Mouse (Mus musculus): ENCODE data around the gene Pcgf2. TPM values are rescaled to one million over a fixed set of nuclear protein-coding genes. Genes with fewer than 3 reads are reported as not detected.

The Pcgf2 gene
- total RNA-seq (2023; ENCODE audit: inconsistent age): not detected in 4 replicates

DNA sequence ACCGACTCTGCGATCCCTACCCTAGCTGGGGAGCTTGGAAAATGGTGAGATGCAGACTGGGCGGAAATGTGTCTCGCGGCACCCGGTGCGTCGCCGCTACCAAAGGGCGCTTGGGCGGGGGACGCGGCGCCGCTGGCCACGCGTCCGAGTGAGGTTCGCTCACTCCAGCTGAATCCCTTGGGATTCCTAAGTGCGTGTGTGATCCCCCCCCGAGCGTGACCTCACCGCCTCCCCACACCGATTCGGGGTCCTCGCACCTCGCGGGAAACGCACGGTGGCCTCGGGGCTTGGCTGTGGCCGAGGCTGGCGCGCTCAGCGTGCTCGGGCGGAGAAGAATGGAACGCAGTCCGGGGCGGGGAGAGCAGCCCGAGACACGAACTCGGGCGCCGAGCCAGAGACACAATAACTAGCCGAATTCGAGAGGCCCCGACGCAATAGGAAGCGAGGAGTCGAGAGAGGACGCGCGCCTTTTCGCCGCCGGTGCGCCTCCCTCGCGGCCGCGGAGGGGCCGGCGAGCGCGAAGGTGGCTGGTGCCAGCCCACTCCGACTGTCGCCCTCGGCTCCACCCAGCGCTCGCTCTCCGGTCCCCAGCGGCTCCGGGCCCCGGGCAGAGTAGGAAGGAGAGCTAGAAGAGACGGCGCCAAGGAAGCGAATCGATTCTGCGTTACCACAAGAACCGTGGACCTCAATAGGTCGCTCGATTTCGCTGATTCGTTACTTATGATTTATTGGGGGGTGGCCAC, at the start of gene Pcgf2:
Gene Pcgf2 (minus strand): TSS at position 495 of the 743 bp plus-strand sequence.

DNA sequence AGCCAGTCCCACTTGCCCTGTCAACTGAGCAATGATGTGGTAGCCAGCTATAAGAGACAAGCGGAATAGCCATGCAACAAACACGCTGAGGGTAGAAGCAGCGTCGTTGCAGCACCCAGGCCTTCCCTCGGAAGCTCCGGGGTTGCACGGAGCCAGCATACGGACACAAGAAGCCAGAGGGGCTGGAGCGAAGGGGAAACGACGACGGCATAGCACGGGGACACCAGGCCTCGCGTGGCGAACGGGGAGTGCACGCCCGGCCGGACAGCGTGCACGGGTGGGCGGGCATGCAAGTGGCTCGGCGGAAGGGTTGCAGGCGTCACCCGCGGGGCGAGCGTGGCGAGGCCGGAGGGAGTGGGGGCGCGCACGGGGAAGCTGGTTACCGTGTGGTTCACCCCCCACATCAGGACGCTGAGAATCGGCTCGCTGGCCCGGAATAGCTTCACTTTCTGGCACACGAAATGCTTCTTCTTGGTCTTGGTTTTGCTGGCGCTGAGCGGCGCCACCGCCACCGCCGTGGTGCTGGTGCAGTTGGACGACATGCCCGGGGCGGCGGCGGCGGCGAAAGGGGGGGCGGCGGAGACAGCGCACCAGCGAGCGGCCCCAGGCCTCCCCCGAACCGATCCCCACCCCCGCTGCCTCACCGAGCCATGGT, 43.9 kb upstream of the Pcgf2 start, which contains the start of gene Pip4k2b:
Gene Pip4k2b (minus strand): TSS at position 642 of the 655 bp plus-strand sequence.

DNA sequence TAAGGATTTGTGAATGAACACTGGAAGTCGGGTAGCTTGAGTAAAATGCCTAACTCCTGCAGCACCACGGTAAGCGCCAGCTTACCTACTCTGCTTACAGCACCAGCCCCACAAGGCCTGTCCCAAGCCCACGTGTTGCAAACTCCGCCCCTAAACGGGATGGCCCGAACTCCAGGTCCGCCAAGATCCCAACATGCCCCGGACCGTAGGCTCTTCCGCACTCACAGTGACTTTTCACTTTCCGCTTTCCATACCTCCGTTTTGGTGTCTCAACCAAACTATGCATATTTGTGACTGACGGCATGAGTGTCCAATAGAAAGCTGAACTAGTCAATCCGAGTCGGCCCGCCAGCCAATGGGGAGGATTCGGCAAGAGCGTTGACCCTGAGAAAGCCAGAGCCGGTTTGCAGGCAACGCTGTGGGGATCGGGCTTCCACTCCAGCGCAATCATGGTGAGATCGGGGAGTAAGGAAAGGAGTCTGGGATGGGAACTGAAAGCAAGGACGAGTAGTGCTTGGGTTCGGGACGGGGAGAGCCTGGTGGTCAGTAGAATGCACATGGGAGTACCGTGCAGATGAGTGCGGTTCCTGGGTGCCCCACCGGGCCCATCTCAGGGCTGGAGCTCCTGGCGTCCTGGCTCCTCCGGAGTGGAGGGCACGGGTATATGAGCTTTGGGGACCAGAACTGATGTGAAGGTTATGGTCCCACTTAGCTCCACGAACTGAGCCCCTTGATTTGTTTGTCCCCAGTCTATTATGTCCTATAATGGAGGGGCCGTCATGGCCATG, 2.9 kb upstream of the Pcgf2 start, which contains the start of gene Psmb3:
Gene Psmb3 (plus strand): TSS at position 361 of the 788 bp plus-strand sequence.

DNA sequence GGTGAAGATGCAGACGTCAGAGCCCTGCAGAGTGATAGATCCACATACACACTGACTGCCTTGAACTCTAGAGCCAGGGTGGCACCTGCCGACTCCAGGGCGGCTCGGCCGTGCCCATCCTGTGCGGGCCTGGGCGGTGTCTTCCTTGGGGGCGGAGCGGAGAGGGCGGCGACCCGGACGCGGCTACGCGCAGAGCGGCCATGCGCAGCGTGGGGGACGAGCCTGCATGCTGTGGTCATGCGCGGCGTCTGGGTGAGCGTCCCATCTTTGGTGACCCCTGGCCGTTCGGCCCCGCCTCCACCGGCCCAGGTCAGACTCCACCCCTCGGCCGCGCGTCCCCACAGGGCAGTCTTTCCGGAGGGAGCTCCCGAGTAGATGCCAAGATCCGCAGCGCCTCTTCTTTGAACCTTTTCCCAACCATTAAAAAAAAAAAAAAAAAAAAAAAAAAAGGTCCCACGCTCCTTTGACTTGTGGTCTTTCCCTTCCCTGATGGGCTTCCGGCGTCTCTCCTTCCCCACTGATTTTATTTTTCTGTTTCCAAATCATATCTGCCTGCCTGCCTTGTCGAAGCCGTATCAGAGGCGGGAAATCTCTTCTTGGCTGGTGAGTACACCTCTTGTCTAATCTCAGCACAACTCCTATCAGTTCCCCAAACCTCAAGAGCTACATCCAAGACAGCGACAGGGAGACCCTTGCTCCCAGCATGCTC, 14.5 kb downstream of the Pcgf2 start, which contains the start of gene Cisd3:
Gene Cisd3 (plus strand): TSS at position 214 of the 709 bp plus-strand sequence.

DNA sequence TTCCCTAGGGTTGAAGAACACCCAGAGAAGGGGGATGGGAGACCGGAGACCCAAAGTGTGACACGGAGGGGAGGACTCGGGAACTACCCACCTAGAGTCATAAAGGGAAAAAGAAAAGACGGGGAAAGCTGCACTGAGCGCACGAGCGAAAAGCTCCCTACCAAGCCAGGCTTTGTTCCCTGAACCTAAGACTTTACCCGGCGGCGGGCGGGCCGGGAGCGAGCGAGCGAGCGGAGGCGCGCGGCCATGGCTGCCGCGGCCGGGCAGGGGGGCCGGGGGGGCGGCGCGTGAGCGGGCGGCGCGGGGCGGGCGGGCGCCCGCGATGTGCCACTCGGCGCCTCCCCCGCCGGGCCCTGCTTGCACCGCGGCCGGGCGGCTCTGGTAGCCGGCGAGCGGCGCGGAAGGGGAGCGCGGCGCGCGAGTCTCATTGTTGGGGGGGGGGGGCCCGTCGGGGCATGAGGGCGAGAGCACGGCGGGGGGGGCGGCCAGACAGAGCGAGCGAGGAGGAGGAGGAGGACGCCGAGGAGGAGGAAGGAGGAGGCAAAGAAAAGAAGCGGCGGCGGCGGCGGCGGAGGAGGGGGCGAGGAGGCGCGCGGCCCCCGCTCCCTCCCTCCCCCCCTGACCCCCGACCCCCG, 37.3 kb downstream of the Pcgf2 start, which contains the start of gene Mllt6:
Gene Mllt6 (plus strand): TSS at position 522 of the 635 bp plus-strand sequence.

Other genes starting within 250 kb of the Pcgf2 start
- gene 4933428G20Rik, start 200.2 kb downstream of the Pcgf2 start, total RNA-seq (2023; ENCODE audit: inconsistent age): not detected in 4 replicates
- gene Srcin1, start 124.3 kb downstream of the Pcgf2 start, total RNA-seq (2023; ENCODE audit: inconsistent age): 0.10 to 0.18 TPM (median 0.12 TPM) in 3 of 4 replicates, not detected in the other
- gene Epop, start 70.8 kb downstream of the Pcgf2 start, total RNA-seq (2023; ENCODE audit: inconsistent age): 3.9 to 5.4 TPM (median 4.9 TPM) in 4 replicates
- gene Mllt6, start 37.1 kb downstream of the Pcgf2 start, total RNA-seq (2023; ENCODE audit: inconsistent age): 167 to 179 TPM (median 171 TPM) in 4 replicates
- gene Cisd3, start 14.7 kb downstream of the Pcgf2 start, total RNA-seq (2023; ENCODE audit: inconsistent age): 34.6 to 52.3 TPM (median 44.4 TPM) in 4 replicates
- 103 to 113 TPM (median 110 TPM) in 4 replicates for gene Psmb3, start 2.9 kb upstream of the Pcgf2 start, total RNA-seq (2023; ENCODE audit: inconsistent age)
- 60.0 to 64.7 TPM (median 63.4 TPM) in 4 replicates for gene Pip4k2b, start 44.2 kb upstream of the Pcgf2 start, total RNA-seq (2023; ENCODE audit: inconsistent age)
- 56.4 to 62.6 TPM (median 59.3 TPM) in 4 replicates for gene Cwc25, start 66.1 kb upstream of the Pcgf2 start, total RNA-seq (2023; ENCODE audit: inconsistent age)
- gene 1700001P01Rik, start 75.4 kb upstream of the Pcgf2 start, total RNA-seq (2023; ENCODE audit: inconsistent age): 0.96 TPM in 1 of 4 replicates, not detected in the others
- gene Rpl23, start 81.9 kb upstream of the Pcgf2 start, total RNA-seq (2023; ENCODE audit: inconsistent age): 1,799 to 2,035 TPM (median 2,014 TPM) in 4 replicates
- 61.3 to 67.6 TPM (median 65.8 TPM) in 4 replicates for gene Lasp1, start 98.5 kb upstream of the Pcgf2 start, total RNA-seq (2023; ENCODE audit: inconsistent age)
- gene B230217C12Rik, start 140.3 kb upstream of the Pcgf2 start, total RNA-seq (2023; ENCODE audit: inconsistent age): 0.45 to 0.75 TPM (median 0.48 TPM) in 3 of 4 replicates, not detected in the other
- 0.45 to 0.93 TPM (median 0.88 TPM) in 4 replicates for gene Fbxo47, start 183.7 kb upstream of the Pcgf2 start, total RNA-seq (2023; ENCODE audit: inconsistent age)

Data from B cell, adult (primary cell).